Mouse (Mus musculus) heart, embryonic 14.5 days (tissue): ENCODE data around the gene Atp6v1e1. TPM values are rescaled to one million over a fixed set of nuclear protein-coding genes. Genes with fewer than 3 reads are reported as not detected.
"Not testable (repeated sequence)": the region's sequence is repeated elsewhere in the genome, so short reads cannot be mapped to it uniquely, and the experiment has no call there.

Experiments
- ATAC-seq: fragments of 200-750 bp; cut with Nextera tagmentation; 2 replicates; pipeline ENCODE4 v1.8.0; 2017; ENCODE audit warnings: low read depth, moderate TSS enrichment; ENCODE audit not compliant: insufficient number of reproducible peaks, insufficient read depth, low FRiP score
- H3K27ac ChIP-seq, 2 experiments: fragments of 200-500 bp in 1 of 2; fragments of 300-500 bp in 1 of 2; sonication (generic) in 1 of 2; replicated peaks in 1 of 2; 2 replicates each; pipeline ENCODE4 v1.5.1; 2012 to 2014; ENCODE audit warnings: low read depth in 2 of 2, low read length in 2 of 2, control low read depth in 1 of 2, mild to moderate bottlenecking in 1 of 2, mixed read lengths in 1 of 2; ENCODE audit not compliant: control insufficient read depth in 1 of 2, insufficient read depth in 1 of 2
- H3K27me3 ChIP-seq: fragments of 300-500 bp; sonication (generic); 2 replicates; pipeline ENCODE4 v1.6.1; 2014; ENCODE audit warnings: mild to moderate bottlenecking, low read length, control low read depth; ENCODE audit not compliant: control insufficient read depth, insufficient read depth
- H3K36me3 ChIP-seq: fragments of 300-500 bp; sonication (generic); 2 replicates; pipeline ENCODE4 v1.6.1; 2014; ENCODE audit warnings: mild to moderate bottlenecking, control low read depth, low read length, mixed read lengths; ENCODE audit not compliant: control insufficient read depth, insufficient read depth
- H3K4me1 ChIP-seq, 2 experiments: fragments of 200-500 bp in 1 of 2; fragments of 300-500 bp in 1 of 2; sonication (generic) in 1 of 2; 2 replicates each; pipeline ENCODE4 v1.6.1; 2012 to 2014; ENCODE audit warnings: low read length in 2 of 2, control low read depth in 1 of 2, mixed read lengths in 1 of 2; ENCODE audit not compliant: control insufficient read depth in 2 of 2, insufficient read depth in 2 of 2
- H3K4me2 ChIP-seq: fragments of 300-500 bp; sonication (generic); 2 replicates; pipeline ENCODE4 v1.6.1; 2014; ENCODE audit warnings: mild to moderate bottlenecking, low read length
- H3K4me3 ChIP-seq, 2 experiments: fragments of 200-500 bp in 1 of 2; fragments of 300-500 bp in 1 of 2; sonication (generic) in 1 of 2; 2 replicates each; pipeline ENCODE4 v1.5.1; 2012 to 2014; ENCODE audit warnings: low read length in 2 of 2, mild to moderate bottlenecking in 2 of 2, control low read depth in 1 of 2, low read depth in 1 of 2, moderate library complexity in 1 of 2; ENCODE audit not compliant: control insufficient read depth in 1 of 2, insufficient read depth in 1 of 2
- H3K9ac ChIP-seq: fragments of 300-500 bp; sonication (generic); 2 replicates; pipeline ENCODE4 v1.6.1; 2014; ENCODE audit warnings: mild to moderate bottlenecking, low read length
- H3K9me3 ChIP-seq: fragments of 300-500 bp; sonication (generic); 2 replicates; pipeline ENCODE4 v1.6.1; 2016; ENCODE audit warnings: low read length, control low read depth; ENCODE audit not compliant: control insufficient read depth
- WGBS: fragments of 180-500 bp; shearing (Covaris S2); extraction: QIAGEN DNeasy Blood & Tissue Kit; methylation state at CpG from one replicate; pipeline ENCODE4 v1.1.7; 2014; 5-methylcytosine and 5-hydroxymethylcytosine counted together
- polyA plus RNA-seq: library from polyadenylated mRNA; unstranded; fragments of >200 nt; fragmentation: Nextera tagmentation; extraction: Ambion mirVana; gene quantifications from 2 replicates; pipeline ENCODE4 v1.2.1, GENCODE M21; 2014

Atp6v1e1 gene
- polyA plus RNA-seq, 1 experiment from 2014 or later = 142 TPM

DNA sequence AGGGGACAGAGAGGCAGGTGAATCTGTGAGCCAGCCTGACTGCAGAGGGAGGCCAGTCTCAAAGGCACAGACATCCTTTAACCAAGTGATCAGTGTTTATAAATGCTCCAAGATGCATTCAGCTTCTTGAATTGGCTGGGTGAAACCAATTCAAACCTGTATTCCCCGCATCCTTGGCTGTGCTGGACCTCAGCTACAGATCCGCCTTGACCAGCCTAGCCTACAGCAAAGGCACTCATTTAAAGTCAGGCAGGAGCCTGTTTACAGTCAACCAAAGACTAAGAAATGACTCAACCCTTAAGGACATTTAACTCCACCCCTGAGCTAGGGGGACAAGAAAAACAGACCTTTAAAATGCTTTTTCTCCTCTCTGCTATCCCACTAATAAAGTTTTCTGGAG is 3.3 kb downstream of the Atp6v1e1 start:
- Histone ChIP-seq H3K4me1 (peaks cover 2 to 10% of the 10 kb centered on the region in 2 experiments; a peak in 3 of 4 replicates), H3K36me3 (peaks cover 24% of the 10 kb centered on the region), H3K9me3 (0 out of 2 replicates have a peak, but pooled peaks cover 5% of the 10 kb centered on the region), H3K9ac (no peak overlapping the region), H3K27me3 (no peaks in the 10 kb centered on the region), H3K4me2 (no peak overlapping the region), H3K4me3 (no peak overlapping the region), H3K27ac (no peak overlapping the region)
- ATAC-seq = no peak
- WGBS = 89% methylated on average over 2 of the region's 2 CpGs

DNA sequence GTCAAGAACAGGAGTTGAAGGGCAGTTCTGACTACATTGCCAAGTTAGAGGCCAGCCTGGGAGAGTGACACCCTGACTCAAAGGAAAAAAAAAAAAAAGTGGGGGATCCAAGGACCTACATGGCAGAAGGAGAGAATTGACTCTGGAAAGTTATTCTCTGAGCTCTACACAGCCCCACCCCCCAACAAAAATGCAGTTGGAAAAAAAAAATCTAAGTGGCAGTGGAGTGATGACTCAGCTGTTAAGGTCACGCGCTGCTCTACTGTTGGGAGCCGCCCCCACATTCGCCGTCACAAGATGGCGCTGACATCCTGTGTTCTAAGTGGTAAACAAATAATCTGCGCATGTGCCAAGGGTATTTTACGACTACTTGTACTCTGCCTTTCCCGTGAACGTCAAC is 10.6 kb downstream of the Atp6v1e1 start:
- H3K36me3 ChIP-seq = peaks cover 43% of the 10 kb centered on the region
- H3K9ac ChIP-seq, H3K4me3 ChIP-seq, H3K4me2 ChIP-seq, ATAC-seq, H3K27me3 ChIP-seq, H3K27ac ChIP-seq, H3K9me3 ChIP-seq, H3K4me1 ChIP-seq: not testable (repeated sequence)
- WGBS = 97% methylated on average over 6 of the region's 10 CpGs

DNA sequence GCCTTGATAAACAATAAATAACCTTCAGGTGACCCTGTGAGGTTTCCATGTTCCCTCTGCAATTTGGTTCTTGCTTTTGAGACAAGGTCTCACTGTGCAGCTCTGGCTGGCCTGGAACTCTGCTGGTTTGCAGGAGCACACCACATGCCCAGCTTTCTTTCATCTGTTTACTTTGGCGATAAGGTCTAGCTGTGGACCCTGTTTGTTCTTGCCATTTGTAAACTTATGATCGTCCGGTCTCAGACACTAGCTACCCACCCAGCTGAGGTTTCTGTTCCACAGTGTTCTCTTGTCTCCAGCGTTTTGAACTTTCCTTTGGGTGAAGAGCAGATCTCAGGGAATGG is 14.9 kb downstream of the Atp6v1e1 start:
- Histone ChIP-seq H3K36me3 (peaks cover 84% of the 10 kb centered on the region), H3K27ac (no peak overlapping the region)

DNA sequence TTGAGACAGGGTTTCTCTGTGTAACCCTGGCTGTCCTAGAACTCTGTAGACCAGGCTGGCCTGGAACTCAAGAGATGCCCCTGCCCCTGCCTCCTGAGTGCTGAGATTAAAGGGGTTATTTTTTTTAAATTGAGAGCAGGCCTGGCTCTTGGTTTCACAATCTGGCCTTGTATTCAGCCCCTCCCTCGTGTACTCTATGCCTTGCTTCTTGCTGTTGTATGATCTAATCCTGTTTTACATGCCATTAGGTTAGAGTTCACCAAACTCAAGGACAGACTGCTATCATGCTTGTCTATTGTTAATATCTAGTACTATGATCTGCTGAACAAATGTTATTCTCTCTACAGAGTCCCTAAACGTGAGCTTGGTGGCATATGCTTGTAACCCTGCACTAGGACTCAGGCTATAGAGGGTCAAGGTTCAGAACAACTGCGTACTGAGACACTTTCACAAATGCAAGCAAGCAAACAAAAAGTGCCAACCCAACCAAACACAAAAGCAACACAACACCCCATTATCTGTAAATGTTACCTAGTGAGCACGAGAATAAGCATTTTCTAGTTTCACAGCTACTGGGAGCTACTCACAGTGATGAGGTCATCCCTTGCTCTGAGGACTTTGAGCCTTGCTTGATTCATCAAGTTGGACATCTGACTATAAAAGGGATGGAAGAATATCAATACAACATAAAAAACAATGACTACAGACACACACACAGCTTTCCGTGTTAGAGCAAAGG is 15.4 kb downstream of the Atp6v1e1 start:
- H3K27ac ChIP-seq = no peak overlapping the region
- no peak overlapping the region for H3K4me3 ChIP-seq
- H3K9ac ChIP-seq = no peak overlapping the region
- ATAC-seq = no peak
- WGBS = 80% methylated on average over 5 of the region's 5 CpGs
- no peak overlapping the region for H3K4me2 ChIP-seq
- no peaks in the 10 kb centered on the region for H3K9me3 ChIP-seq
- H3K36me3 ChIP-seq = peaks cover 89% of the 10 kb centered on the region
- no peaks in the 10 kb centered on the region for H3K27me3 ChIP-seq
- H3K4me1 ChIP-seq = no peaks in the 10 kb centered on the region

More for the DNA sequence above, 14.9 kb downstream of the Atp6v1e1 start:
- Histone ChIP-seq H3K9ac (no peak overlapping the region), H3K4me1 (no peaks in the 10 kb centered on the region), H3K9me3 (no peaks in the 10 kb centered on the region), H3K27me3 (no peaks in the 10 kb centered on the region), H3K4me2 (no peak overlapping the region), H3K4me3 (no peak overlapping the region)
- WGBS = 80% methylated on average over 4 of the region's 4 CpGs
- no peak for ATAC-seq

DNA sequence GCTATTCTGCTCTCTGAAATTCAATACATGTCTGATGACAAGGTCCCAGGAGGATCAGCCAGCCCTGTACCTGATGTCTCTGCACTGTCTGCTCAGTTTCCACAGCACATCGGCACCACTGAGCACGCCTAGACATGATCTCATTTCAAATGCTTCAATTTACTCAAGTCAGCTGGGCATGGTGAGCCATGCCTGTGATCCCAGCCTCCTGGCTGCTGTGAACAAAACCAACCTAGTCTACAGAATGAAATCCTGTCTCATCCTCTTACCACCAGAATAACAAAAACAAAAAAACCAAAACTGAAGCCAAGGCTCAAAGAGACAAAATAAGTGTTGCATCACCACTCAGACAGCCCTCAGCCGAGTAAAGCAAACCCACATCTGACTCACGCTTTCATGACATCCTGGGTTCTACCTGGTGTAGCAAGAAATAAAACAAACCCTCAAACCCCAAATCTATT is 23.0 kb downstream of the Atp6v1e1 start:
- 81% methylated on average over 4 of the region's 4 CpGs for WGBS
- Histone ChIP-seq H3K36me3 (peaks cover 100% of the 10 kb centered on the region), H3K27me3 (no peaks in the 10 kb centered on the region), H3K27ac (no peak overlapping the region), H3K4me2 (no peak overlapping the region), H3K4me1 (no peaks in the 10 kb centered on the region), H3K9ac (no peak overlapping the region), H3K4me3 (no peak overlapping the region), H3K9me3 (no peaks in the 10 kb centered on the region)
- ATAC-seq = no peak

DNA sequence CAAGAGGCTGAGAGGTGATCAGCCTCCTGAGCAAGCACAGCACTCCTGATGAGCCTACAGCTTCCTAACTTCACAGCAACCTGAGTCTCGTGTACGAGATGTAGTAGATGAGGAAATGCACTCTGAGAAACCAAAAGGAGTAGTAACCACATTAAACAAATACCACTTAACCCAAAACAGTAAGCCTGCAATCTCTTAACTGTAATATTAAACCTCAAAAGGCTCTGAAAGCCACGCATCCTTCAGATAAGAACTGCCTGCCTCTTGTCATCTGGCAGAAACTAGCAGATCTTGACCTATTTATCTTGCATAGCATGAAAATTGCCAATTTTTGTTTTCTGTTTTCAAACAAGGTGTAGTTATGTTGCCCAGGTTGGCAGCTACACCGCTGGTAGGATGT is 23.7 kb downstream of the Atp6v1e1 start:
- peaks cover 100% of the 10 kb centered on the region for H3K36me3 ChIP-seq
- no peak for ATAC-seq

DNA sequence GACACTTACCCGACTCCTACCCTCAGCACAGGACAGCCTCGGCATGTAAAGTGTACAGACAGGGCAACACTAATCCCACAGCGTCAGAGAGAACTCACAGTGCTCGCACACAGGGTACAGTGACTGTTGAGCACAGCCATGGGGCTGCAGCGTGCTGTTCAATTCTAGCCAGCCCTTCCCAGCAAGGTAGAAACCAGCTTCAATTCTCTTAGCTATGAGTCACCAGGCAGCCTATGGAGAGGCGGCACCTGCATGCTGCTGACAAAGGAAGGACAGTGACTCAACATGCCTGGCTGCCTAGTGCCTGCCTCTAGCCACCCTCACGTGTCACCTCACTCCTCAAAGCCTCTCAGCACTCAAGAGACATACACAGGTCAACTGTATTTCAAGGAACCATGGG is 24.6 kb downstream of the Atp6v1e1 start:
- Histone ChIP-seq H3K36me3 (peaks cover 100% of the 10 kb centered on the region), H3K9ac (no peak overlapping the region), H3K4me3 (no peak overlapping the region), H3K9me3 (no peaks in the 10 kb centered on the region), H3K4me1 (no peaks in the 10 kb centered on the region), H3K27ac (no peak overlapping the region), H3K27me3 (no peaks in the 10 kb centered on the region), H3K4me2 (no peak overlapping the region)
- no peak for ATAC-seq
- WGBS = 76% methylated on average over 7 of the region's 7 CpGs

More for the DNA sequence above, 23.7 kb downstream of the Atp6v1e1 start:
- 87% methylated on average over 4 of the region's 4 CpGs for WGBS
- Histone ChIP-seq H3K4me1 (no peaks in the 10 kb centered on the region), H3K4me2 (no peak overlapping the region), H3K9ac (no peak overlapping the region), H3K27me3 (no peaks in the 10 kb centered on the region), H3K4me3 (no peak overlapping the region), H3K27ac (no peak overlapping the region), H3K9me3 (no peaks in the 10 kb centered on the region)

DNA sequence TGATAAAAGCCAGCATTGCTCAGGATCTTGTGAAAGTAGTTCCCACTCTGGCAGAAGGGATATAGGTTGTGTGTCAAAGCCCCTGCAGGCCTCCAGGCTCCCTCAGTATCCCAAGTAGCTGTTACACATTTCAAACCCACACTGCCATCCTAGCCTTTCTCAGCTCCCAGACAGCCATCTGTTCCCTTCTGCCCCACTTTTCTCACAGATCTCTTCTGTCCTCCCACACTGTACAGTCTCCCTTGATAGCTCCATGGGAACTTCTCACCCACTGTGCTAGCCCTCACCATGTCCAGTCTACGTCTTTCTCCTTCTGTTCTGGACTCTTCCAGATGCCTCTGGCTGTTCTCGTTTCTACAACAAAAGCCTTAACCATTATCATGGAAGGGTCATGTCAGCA is 26.5 kb downstream of the Atp6v1e1 start:
- no peak overlapping the region for H3K4me3 ChIP-seq
- H3K27ac ChIP-seq = no peak overlapping the region
- H3K4me1 ChIP-seq = no peaks in the 10 kb centered on the region
- WGBS = 78% methylated on average over 2 of the region's 2 CpGs
- H3K9me3 ChIP-seq = no peaks in the 10 kb centered on the region
- peaks cover 96% of the 10 kb centered on the region for H3K36me3 ChIP-seq
- H3K9ac ChIP-seq = no peak overlapping the region
- no peak for ATAC-seq
- no peak overlapping the region for H3K4me2 ChIP-seq
- H3K27me3 ChIP-seq = no peaks in the 10 kb centered on the region
